Mouse (Mus musculus): ENCODE data around the gene Ergic3.

Gene Ergic3

GRCm38 (mm10) chr2:156007888-156008532, at the start of gene Ergic3, which contains the start of gene 6430550D23Rik:
Gene Ergic3 (plus strand): TSS chr2:156008045.
Gene 6430550D23Rik (minus strand): TSS chr2:156007977.
- DNase-seq = peak; percentile 99

- no peak for DNase-seq
Measured at GRCm38 (mm10) chr2:155959981-155960380, 47.9 kb upstream of the Ergic3 start.

GRCm38 (mm10) chr2:155961862-155962261, 46.0 kb upstream of the Ergic3 start:
- DNase-seq = no peak

GRCm38 (mm10) chr2:155962991-155963390, 44.9 kb upstream of the Ergic3 start:
- DNase-seq = no peak

- DNase-seq = no peak
Measured at GRCm38 (mm10) chr2:155973348-155973747, 34.5 kb upstream of the Ergic3 start.

GRCm38 (mm10) chr2:155974087-155974731, 33.6 kb upstream of the Ergic3 start:
- DNase-seq = no peak

GRCm38 (mm10) chr2:155979328-155979991, 28.4 kb upstream of the Ergic3 start:
- DNase-seq = peak; percentile 40 to 43

GRCm38 (mm10) chr2:155985776-155986175, 22.1 kb upstream of the Ergic3 start:
- no peak for DNase-seq

- no peak for DNase-seq
Measured at GRCm38 (mm10) chr2:155987131-155987530, 20.7 kb upstream of the Ergic3 start.

GRCm38 (mm10) chr2:155989085-155989484, 18.8 kb upstream of the Ergic3 start:
- DNase-seq = no peak

- no peak for DNase-seq
Measured at GRCm38 (mm10) chr2:155991151-155991550, 16.7 kb upstream of the Ergic3 start.

- peak; percentile 74 to 81 for DNase-seq
Measured at GRCm38 (mm10) chr2:155991863-155992321, 16.0 kb upstream of the Ergic3 start.

- DNase-seq = no peak
Measured at GRCm38 (mm10) chr2:156005393-156005792, 2.5 kb upstream of the Ergic3 start.

- no peak for DNase-seq
Measured at GRCm38 (mm10) chr2:156018106-156018505, 10.3 kb downstream of the Ergic3 start.

- DNase-seq = no peak
Measured at GRCm38 (mm10) chr2:156021219-156021618, 13.4 kb downstream of the Ergic3 start.

- DNase-seq = no peak
Measured at GRCm38 (mm10) chr2:156021765-156022164, 13.9 kb downstream of the Ergic3 start.

GRCm38 (mm10) chr2:156025482-156025881, 17.6 kb downstream of the Ergic3 start:
- DNase-seq = no peak

GRCm38 (mm10) chr2:156039390-156039789, 31.5 kb downstream of the Ergic3 start:
- no peak for DNase-seq

- DNase-seq = no peak
Measured at GRCm38 (mm10) chr2:156042903-156043302, 35.1 kb downstream of the Ergic3 start.

- DNase-seq = peak; percentile 36 to 44
Measured at GRCm38 (mm10) chr2:156047929-156048328, 40.1 kb downstream of the Ergic3 start.

GRCm38 (mm10) chr2:156052816-156053215, 45.0 kb downstream of the Ergic3 start, which contains the start of gene Fer1l4:
Gene Fer1l4 (minus strand): TSS chr2:156052947.
- DNase-seq = peak; percentile 36 to 51

- DNase-seq = peak; percentile 67 to 74
Measured at GRCm38 (mm10) chr2:156065099-156066041, 57.5 kb downstream of the Ergic3 start, which contains the start of gene Spag4. Gene Spag4 (plus strand): TSS chr2:156065175.

Measured in lung, adult 18-20 months (tissue).